Mouse (Mus musculus) midbrain, postnatal 0 days (tissue): ENCODE measurements around the gene Rbfox1. TPM values are rescaled to one million over a fixed set of nuclear protein-coding genes. Genes with fewer than 3 reads are reported as not detected.
A peak's percentile ranks its signal among the peaks of the same experiment; 100 is the strongest.

Source experiments
- ATAC-seq: fragments of 200-750 bp; cut with Nextera tagmentation; 2 replicates; pipeline ENCODE4 v1.8.0; 2017; ENCODE audit warnings: moderate number of reproducible peaks, mild to moderate bottlenecking, moderate TSS enrichment, moderate library complexity; ENCODE audit not compliant: low FRiP score
- DNase-seq: peaks from one replicate; pipeline ENCODE4 v3.0.0-alpha.2; 2015; ENCODE audit warnings: low spot score
- H3K27ac ChIP-seq: fragments of 300-500 bp; sonication (generic); 2 replicates; pipeline ENCODE4 v1.5.1; 2014; ENCODE audit warnings: low read depth, mild to moderate bottlenecking, low read length, mixed read lengths
- H3K27me3 ChIP-seq: fragments of 300-500 bp; sonication (generic); 2 replicates; pipeline ENCODE4 v1.6.1; 2014; ENCODE audit warnings: low read length, control low read depth, mixed read lengths; ENCODE audit not compliant: insufficient read depth
- H3K36me3 ChIP-seq: fragments of 300-500 bp; sonication (generic); 2 replicates; pipeline ENCODE4 v1.6.1; 2014; ENCODE audit warnings: low read length, control low read depth, mixed read lengths; ENCODE audit not compliant: insufficient read depth
- H3K4me1 ChIP-seq: fragments of 300-500 bp; sonication (generic); 2 replicates; pipeline ENCODE4 v1.6.1; 2014; ENCODE audit warnings: mild to moderate bottlenecking, control low read depth, antibody characterized with exemption, low read length, mixed read lengths; ENCODE audit not compliant: insufficient read depth
- H3K4me2 ChIP-seq: fragments of 300-500 bp; sonication (generic); 2 replicates; pipeline ENCODE4 v1.6.1; 2014; ENCODE audit warnings: low read depth, mild to moderate bottlenecking, low read length, mixed read lengths; ENCODE audit not compliant: poor library complexity, severe bottlenecking
- H3K4me3 ChIP-seq: fragments of 300-500 bp; sonication (generic); 2 replicates; pipeline ENCODE4 v1.5.1; 2014; ENCODE audit warnings: low read depth, mild to moderate bottlenecking, low read length, moderate library complexity
- H3K9ac ChIP-seq: fragments of 300-500 bp; sonication (generic); replicated peaks from 2 replicates; pipeline ENCODE4 v1.6.1; 2014; ENCODE audit warnings: mild to moderate bottlenecking, low read length, moderate library complexity, mixed read lengths; ENCODE audit not compliant: poor library complexity, severe bottlenecking
- H3K9me3 ChIP-seq: fragments of 300-500 bp; sonication (generic); 2 replicates; pipeline ENCODE4 v1.6.1; 2016; ENCODE audit warnings: low read length, control low read depth
- CTCF ChIP-seq: IDR thresholded peaks from 2 replicates; pipeline ENCODE4 v1.5.1; 2016; ENCODE audit warnings: antibody characterized with exemption, mild to moderate bottlenecking
- WGBS: fragments of 180-500 bp; shearing (Covaris S2); extraction: QIAGEN DNeasy Blood & Tissue Kit; methylation state at CpG from one replicate; pipeline ENCODE4 v1.1.7; 2014; 5-methylcytosine and 5-hydroxymethylcytosine counted together
- polyA plus RNA-seq: library from polyadenylated mRNA; unstranded; fragments of >200 nt; fragmentation: Nextera tagmentation; extraction: Ambion mirVana; gene quantifications from 2 replicates; pipeline ENCODE4 v1.2.1, GENCODE M21; 2015
- total RNA-seq: library from RNA; depleted of rRNA; stranded (reverse); fragments of >200 nt; gene quantifications from 2 replicates; pipeline ENCODE4 v1.2.3, GENCODE M21; 2014

The Rbfox1 gene
- total and polyA plus RNA-seq, 2 experiments from 2014 or later = 142 to 242 TPM

DNA sequence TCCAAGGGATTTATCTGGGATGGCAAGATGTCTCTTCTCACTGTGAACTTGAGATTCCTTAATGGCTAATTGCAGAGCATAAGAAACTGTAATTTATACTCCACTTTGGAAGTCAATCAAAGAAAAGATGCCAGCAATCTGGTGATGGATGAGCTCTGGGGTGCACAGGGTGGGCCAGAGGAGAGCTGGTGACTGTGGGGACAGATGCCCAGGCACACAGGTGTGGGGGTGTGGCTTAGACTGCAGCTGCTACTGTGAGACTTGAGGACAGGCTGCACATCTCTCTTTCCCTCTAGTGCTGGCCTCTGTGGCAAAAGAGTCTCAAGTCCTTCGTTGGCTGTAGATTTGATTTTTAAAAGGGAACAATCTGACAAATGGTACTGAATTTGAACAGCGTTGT is 402.5 kb downstream of the Rbfox1 start:
- no peak for DNase-seq
- no peak for ATAC-seq
- TF ChIP-seq CTCF = no peak
- no peak overlapping the region for H3K4me3 ChIP-seq
- H3K36me3 ChIP-seq = no peaks in the 10 kb centered on the region
- 54% methylated on average over 2 of the region's 2 CpGs for WGBS
- H3K4me1 ChIP-seq = 0 out of 2 replicates have a peak, but pooled peaks cover 11% of the 10 kb centered on the region
- no peak overlapping the region for H3K9ac ChIP-seq
- peak overlapping the region; percentile 12; the same call in 1 of the 2 replicates for H3K27ac ChIP-seq
- H3K9me3 ChIP-seq = no peaks in the 10 kb centered on the region
- no peak overlapping the region for H3K4me2 ChIP-seq
- H3K27me3 ChIP-seq = no peaks in the 10 kb centered on the region

DNA sequence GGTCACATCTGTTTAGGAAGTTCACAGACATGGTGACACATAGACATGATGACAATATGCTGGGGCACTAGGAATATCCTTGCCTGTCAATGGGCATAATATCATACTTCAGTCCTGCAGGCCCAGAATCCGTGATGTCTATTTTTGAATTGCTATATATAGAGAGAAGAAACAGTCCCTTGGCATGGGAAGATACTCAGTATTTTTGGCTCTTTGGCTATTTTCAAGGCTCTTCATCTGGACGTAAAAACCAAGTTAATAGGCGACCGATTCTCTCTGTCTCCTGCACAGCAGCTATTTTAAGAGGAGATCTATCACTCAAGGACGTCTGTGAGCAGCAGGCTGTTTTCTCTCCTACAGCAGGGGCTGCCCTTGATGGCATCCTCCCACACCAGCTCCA is 415.0 kb downstream of the Rbfox1 start:
- H3K36me3 ChIP-seq = no peaks in the 10 kb centered on the region
- no peak for DNase-seq
- ATAC-seq = no peak
- no peak overlapping the region for H3K27ac ChIP-seq
- H3K4me3 ChIP-seq = no peak overlapping the region
- no peaks in the 10 kb centered on the region for H3K9me3 ChIP-seq
- no peak for TF ChIP-seq CTCF
- H3K4me1 ChIP-seq = no peaks in the 10 kb centered on the region
- no peak overlapping the region for H3K4me2 ChIP-seq
- H3K27me3 ChIP-seq = no peaks in the 10 kb centered on the region
- H3K9ac ChIP-seq = no peak overlapping the region
- 81% methylated on average over 5 of the region's 5 CpGs for WGBS

DNA sequence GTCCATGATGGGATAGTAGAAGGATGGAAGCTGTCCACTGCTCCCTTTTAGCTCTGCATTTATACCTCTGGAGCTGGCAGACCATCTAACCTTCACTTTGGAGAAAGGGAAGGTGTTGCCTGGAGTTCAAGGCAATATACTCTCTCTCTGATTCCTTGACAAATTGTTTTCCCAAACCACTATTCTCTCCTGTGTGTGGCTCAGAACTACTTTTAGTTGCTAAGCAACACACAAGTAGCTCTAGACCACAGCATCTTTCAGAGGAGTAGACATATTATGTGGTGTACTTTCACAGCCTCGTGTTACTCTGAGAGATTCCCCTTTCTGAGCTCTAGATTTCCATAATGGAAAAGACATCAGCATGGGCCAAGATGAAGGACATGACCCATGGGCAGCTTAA is 417.9 kb downstream of the Rbfox1 start:
- no peak for TF ChIP-seq CTCF
- no peak for DNase-seq

DNA sequence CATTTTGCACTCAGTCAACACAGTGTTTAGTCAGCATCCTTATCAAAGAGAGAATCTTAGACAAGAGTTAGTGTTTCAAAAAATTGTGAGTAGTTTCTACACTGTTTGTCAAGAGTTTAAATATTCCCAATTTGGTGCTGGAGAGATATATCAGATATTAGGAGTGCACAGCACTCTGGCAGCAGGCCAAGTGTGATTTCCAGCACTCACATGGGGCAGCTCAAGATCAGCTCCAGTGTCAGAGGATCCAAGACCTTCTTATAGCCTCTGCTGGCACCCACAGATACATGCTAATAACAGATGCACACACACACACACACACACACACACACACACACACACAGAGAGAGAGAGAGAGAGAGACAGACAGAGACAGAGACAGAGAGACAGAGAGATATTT is 424.8 kb downstream of the Rbfox1 start:
- TF ChIP-seq CTCF = no peak
- no peaks in the 10 kb centered on the region for H3K36me3 ChIP-seq
- no peak overlapping the region for H3K27ac ChIP-seq
- H3K4me2 ChIP-seq = no peak overlapping the region
- no peaks in the 10 kb centered on the region for H3K4me1 ChIP-seq
- no peaks in the 10 kb centered on the region for H3K27me3 ChIP-seq
- H3K9me3 ChIP-seq = no peaks in the 10 kb centered on the region
- no peak overlapping the region for H3K9ac ChIP-seq
- no peak overlapping the region for H3K4me3 ChIP-seq
- ATAC-seq = no peak
- DNase-seq = no peak

More for the DNA sequence above, 417.9 kb downstream of the Rbfox1 start:
- 28% methylated on average over 1 of the region's 1 CpGs for WGBS
- no peaks in the 10 kb centered on the region for H3K36me3 ChIP-seq
- no peak overlapping the region for H3K4me2 ChIP-seq
- ATAC-seq = no peak
- no peak overlapping the region for H3K27ac ChIP-seq
- H3K4me1 ChIP-seq = no peaks in the 10 kb centered on the region
- H3K9me3 ChIP-seq = no peaks in the 10 kb centered on the region
- no peaks in the 10 kb centered on the region for H3K27me3 ChIP-seq
- no peak overlapping the region for H3K4me3 ChIP-seq
- H3K9ac ChIP-seq = no peak overlapping the region

DNA sequence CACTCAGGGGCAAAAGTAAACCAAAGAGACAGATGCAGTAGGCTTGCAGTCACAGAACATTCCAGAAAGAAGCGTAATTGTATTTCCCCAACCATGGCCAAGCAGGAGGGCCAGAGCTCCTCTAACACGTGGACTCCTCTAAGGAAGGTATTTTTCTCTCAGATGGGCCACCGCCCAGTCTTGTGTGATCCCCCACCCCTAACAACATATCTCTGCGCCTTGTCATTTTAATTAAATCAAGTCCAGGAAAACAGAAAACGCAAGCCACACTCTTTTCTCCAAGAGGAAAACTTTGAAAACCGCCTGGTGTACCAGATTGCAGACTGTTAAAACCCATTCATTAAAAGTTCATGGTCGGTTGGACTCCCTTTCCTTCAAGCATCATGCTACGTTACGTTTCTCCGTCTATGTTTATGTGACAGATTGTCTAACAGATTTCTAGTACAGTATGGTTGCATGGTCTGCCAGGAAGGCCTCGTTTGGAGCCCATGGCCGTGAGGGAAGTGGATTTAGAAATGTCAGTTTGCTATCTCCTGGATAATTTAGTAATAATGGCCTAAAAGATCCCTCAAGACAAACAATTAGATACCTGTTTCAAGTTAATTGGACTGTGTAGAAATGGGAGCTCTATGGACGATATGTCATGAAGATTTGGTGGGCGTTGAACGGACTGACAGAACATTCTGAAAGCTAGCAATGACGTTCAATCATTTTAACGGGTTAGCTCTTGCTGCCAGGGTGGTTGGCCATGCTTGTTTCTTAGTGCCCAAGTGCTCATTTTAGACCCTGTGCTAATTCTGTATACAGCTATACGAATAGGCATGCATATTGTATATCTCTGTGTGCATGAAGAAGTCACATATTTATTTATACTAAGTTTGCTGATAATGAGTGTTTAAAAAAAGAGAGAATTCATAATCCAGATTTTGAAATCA is 425.9 kb downstream of the Rbfox1 start:
- no peak for TF ChIP-seq CTCF
- Histone ChIP-seq H3K4me2 (no peak overlapping the region), H3K4me1 (no peaks in the 10 kb centered on the region), H3K27me3 (no peaks in the 10 kb centered on the region), H3K9me3 (no peaks in the 10 kb centered on the region), H3K27ac (no peak overlapping the region), H3K4me3 (no peak overlapping the region), H3K9ac (no peak overlapping the region), H3K36me3 (no peaks in the 10 kb centered on the region)
- 78% methylated on average over 18 of the region's 18 CpGs for WGBS
- peak; percentile 39 for DNase-seq
- ATAC-seq = no peak

DNA sequence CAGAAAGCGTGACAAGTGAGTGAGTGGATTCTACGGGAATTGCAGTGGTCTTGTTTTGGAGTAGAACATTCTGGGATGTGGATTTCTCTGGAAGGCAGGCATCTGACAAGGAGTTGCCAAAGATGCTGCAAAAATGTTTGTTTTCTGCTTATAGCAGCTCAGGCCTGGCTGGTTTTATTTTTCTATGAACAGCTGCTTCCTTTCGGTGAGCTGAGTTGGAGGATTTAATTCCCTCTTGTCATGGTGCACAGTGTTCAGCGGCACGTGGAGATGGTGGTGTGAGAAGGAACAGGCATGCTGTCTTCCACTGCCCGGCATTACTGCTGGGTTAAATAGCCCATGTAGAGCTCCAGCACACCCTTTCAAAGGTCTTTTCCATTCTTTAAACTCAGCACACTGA is 428.5 kb downstream of the Rbfox1 start:
- TF ChIP-seq CTCF = no peak
- no peak overlapping the region for H3K27ac ChIP-seq
- DNase-seq = peak; percentile 14
- 66% methylated on average over 6 of the region's 6 CpGs for WGBS
- H3K4me2 ChIP-seq = no peak overlapping the region
- H3K36me3 ChIP-seq = no peaks in the 10 kb centered on the region
- H3K9me3 ChIP-seq = no peaks in the 10 kb centered on the region
- H3K4me3 ChIP-seq = no peak overlapping the region
- H3K4me1 ChIP-seq = no peaks in the 10 kb centered on the region
- H3K9ac ChIP-seq = no peak overlapping the region
- no peak for ATAC-seq
- no peaks in the 10 kb centered on the region for H3K27me3 ChIP-seq
